Mouse (Mus musculus): ENCODE results near the gene Medag. TPM values are rescaled to one million over a fixed set of nuclear protein-coding genes. Genes with fewer than 3 reads are reported as not detected.

Medag gene
- polyA plus RNA-seq, 1 experiment from 2014 or later, result 0.35 TPM

GRCm38 (mm10) chr5:149412194-149412575, 636 bp downstream of the Medag start:
- H3K9me3 ChIP-seq (replicated peaks), result no peaks in the 10 kb centered on the region
- ATAC-seq, result peak; percentile 8; the same call in 1 of the 2 replicates
- peaks cover 24% of the 10 kb centered on the region for H3K27me3 ChIP-seq (replicated peaks)
- H3K4me2 ChIP-seq, result peak overlapping the region; percentile 53
- 30% methylated on average over 11 of the region's 11 CpGs for WGBS (ENCODE audit: insufficient replicate concordance)
- H3K36me3 ChIP-seq, result no peaks in the 10 kb centered on the region
- no peak overlapping the region for H3K27ac ChIP-seq
- H3K4me1 ChIP-seq, result peaks cover 23% of the 10 kb centered on the region
- H3K4me3 ChIP-seq, result peak overlapping the region; percentile 20
- H3K9ac ChIP-seq, result no peak overlapping the region

DNA sequence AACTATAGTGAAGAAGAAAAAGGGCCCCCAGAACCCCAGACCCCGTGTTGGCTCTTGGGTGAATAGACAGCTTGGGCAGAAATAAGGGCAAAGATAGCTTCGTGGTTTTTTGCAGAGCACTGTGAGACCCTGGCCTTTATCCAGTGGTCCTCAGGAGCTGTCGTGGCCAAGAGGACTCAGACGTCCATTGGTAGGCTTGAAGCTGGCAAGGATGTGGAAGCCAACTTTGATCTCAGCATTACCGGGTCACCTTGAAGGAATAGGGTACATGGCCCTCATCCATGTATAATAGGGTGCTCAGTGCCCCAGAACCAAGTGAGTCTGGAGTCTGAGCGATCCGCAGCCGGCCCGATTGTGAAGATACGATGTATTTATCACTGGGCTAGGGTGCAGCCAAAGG, 1.1 kb downstream of the Medag start:
- Histone ChIP-seq H3K27me3 (replicated peaks) (peaks cover 24% of the 10 kb centered on the region), H3K4me3 (no peak overlapping the region), H3K27ac (no peak overlapping the region), H3K4me1 (peaks cover 23% of the 10 kb centered on the region), H3K9ac (no peak overlapping the region), H3K9me3 (replicated peaks) (no peaks in the 10 kb centered on the region), H3K36me3 (no peaks in the 10 kb centered on the region), H3K4me2 (no peak overlapping the region)
- 66% methylated on average over 10 of the region's 10 CpGs for WGBS (ENCODE audit: insufficient replicate concordance)
- no peak for ATAC-seq

DNA sequence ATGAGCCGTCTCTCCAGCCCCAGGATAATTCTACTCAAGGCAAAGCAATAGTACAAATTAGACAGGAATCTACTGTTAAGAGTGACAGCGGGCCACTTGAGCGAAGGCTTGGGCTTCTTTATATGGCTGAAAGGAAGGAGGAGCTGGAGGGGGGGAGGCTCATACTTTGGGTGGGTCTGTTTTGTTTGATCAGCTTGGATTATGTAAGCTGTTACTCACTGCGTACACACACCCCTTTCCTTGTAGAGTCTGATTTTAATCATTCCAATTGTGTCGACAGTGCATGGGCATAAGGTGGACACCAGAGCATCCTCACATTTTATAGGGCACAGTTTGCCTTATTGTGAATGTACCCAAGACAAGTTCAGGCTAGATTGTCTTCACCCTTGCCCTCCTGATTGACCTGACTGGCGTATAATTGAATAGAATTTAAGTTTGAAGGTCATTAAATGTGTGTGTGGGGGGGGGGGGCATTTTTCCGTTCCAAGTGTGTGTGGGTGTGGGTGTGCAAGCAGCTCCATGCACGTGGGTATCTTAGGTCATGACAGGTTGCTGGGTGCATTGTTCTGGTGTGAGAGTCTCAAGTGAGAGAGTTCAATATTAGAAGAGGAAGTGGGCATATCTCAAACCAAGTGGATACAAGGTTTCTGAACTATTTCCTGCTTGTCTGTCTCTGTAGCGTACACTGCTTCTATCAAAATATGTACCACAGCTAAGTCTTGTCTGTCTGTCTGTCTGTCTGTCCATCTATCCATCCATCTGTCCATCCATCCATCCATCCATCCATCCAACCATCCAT, 3.0 kb downstream of the Medag start:
- no peaks in the 10 kb centered on the region for H3K9me3 ChIP-seq (replicated peaks)
- no peak overlapping the region for H3K4me3 ChIP-seq
- peaks cover 23% of the 10 kb centered on the region for H3K4me1 ChIP-seq
- no peak overlapping the region for H3K4me2 ChIP-seq
- 47% methylated on average over 9 of the region's 9 CpGs for WGBS (ENCODE audit: insufficient replicate concordance)
- peaks cover 24% of the 10 kb centered on the region for H3K27me3 ChIP-seq (replicated peaks)
- H3K36me3 ChIP-seq, result no peaks in the 10 kb centered on the region
- no peak overlapping the region for H3K9ac ChIP-seq
- no peak overlapping the region for H3K27ac ChIP-seq
- no peak for ATAC-seq

- Histone ChIP-seq H3K27ac (no peak overlapping the region), H3K9ac (no peak overlapping the region), H3K4me1 (peaks cover 9% of the 10 kb centered on the region), H3K9me3 (replicated peaks) (no peaks in the 10 kb centered on the region), H3K4me2 (no peak overlapping the region), H3K27me3 (replicated peaks) (peaks cover 9% of the 10 kb centered on the region), H3K4me3 (no peak overlapping the region), H3K36me3 (no peaks in the 10 kb centered on the region)
- WGBS (ENCODE audit: insufficient replicate concordance), result 80% methylated on average over 4 of the region's 4 CpGs
- no peak for ATAC-seq
These were observed 5.8 kb downstream of the Medag start for GRCm38 (mm10) chr5:149417381-149417780.

GRCm38 (mm10) chr5:149426525-149426924, 15.0 kb downstream of the Medag start:
- Histone ChIP-seq H3K9ac (no peak overlapping the region), H3K4me1 (peaks cover 36% of the 10 kb centered on the region), H3K36me3 (no peaks in the 10 kb centered on the region), H3K27ac (no peak overlapping the region), H3K4me3 (no peak overlapping the region), H3K9me3 (replicated peaks) (no peaks in the 10 kb centered on the region), H3K27me3 (replicated peaks) (no peaks in the 10 kb centered on the region), H3K4me2 (peak overlapping the region; percentile 28)
- WGBS (ENCODE audit: insufficient replicate concordance), result 47% methylated on average over 3 of the region's 3 CpGs
- peak; percentile 52 for ATAC-seq

DNA sequence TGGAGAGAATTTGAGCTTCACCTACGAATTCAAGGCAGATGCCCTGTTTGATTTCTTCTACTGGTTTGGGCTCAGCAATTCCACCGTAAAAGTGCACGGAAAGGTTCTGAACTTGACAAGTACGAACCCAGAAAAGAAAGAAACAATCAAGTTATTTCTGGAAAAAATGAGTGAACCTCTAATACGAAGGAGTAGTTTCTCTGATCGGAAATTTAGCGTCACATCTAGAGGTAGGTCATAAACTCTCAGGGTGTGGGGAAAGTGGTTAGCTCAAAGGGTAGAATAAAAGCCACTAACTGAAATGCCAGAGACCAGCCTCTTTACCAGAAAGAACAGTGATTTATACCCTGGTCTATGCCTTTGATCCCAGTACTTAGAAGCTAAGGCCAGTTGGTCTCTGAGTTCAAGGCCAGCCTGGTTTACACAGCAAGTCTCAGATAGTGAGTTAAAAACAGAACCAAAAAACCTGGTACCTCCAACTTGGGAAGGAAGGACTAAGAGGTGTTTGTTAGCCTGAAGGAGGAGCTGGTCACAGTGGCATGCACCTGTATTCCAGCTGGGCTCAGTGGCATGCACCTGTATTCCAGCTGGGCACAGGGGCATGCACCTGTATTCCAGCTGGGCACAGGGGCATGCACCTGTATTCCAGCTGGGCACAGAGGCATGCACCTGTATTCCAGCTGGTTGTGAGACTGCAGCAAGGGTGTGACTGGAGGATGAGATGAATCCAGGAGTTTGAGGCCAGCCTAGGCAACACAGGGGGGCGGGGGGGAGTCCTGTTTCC, 15.9 kb downstream of the Medag start:
- Histone ChIP-seq H3K4me3 (no peak overlapping the region), H3K36me3 (no peaks in the 10 kb centered on the region), H3K27me3 (replicated peaks) (no peaks in the 10 kb centered on the region), H3K4me2 (peak overlapping the region; percentile 43), H3K9me3 (replicated peaks) (no peaks in the 10 kb centered on the region), H3K4me1 (peaks cover 36% of the 10 kb centered on the region), H3K27ac (peak overlapping the region; percentile 69), H3K9ac (no peak overlapping the region)
- ATAC-seq, result no peak
- 77% methylated on average over 8 of the region's 8 CpGs for WGBS (ENCODE audit: insufficient replicate concordance)

- Histone ChIP-seq H3K9me3 (replicated peaks) (no peaks in the 10 kb centered on the region), H3K27ac (peak overlapping the region; percentile 69), H3K4me1 (peaks cover 36% of the 10 kb centered on the region), H3K4me3 (no peak overlapping the region), H3K36me3 (no peaks in the 10 kb centered on the region), H3K4me2 (peak overlapping the region; percentile 43), H3K27me3 (replicated peaks) (no peaks in the 10 kb centered on the region), H3K9ac (no peak overlapping the region)
- peak; percentile 82 for ATAC-seq
- 5% methylated on average over 6 of the region's 6 CpGs for WGBS (ENCODE audit: insufficient replicate concordance)
These were observed 16.8 kb downstream of the Medag start for GRCm38 (mm10) chr5:149428347-149428746.

DNA sequence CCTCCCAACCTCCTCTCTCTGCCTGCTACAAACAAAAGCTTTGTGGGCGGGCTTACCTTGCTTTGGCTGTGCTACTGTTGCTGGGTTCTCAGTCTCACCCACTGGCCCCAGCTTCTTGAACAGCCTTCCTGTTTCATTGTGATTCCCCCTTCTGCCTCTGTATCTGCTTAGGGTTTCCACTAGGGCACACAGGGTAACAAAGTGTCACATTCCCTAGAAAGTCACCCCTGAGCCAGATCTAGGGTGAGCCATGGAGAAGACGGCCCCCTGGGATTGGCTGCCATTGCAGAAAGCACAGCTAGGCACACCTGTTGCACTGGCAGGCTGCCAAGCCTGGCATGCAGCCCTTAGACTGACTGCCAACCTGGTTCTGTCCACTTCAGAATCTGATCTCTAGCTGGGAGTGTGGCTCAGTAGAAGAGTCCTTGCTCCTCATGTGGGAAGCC, 17.3 kb downstream of the Medag start:
- peak; percentile 45; the same call in 1 of the 2 replicates for ATAC-seq
- Histone ChIP-seq H3K27me3 (replicated peaks) (no peaks in the 10 kb centered on the region), H3K9ac (no peak overlapping the region), H3K36me3 (no peaks in the 10 kb centered on the region), H3K4me2 (peak overlapping the region; percentile 43; the same call in 1 of the 2 replicates), H3K4me3 (no peak overlapping the region), H3K9me3 (replicated peaks) (no peaks in the 10 kb centered on the region), H3K4me1 (peaks cover 38% of the 10 kb centered on the region), H3K27ac (peak overlapping the region; percentile 69)
- whole genome bisulfite sequencing (ENCODE audit: insufficient replicate concordance), result 50% methylated on average over 2 of the region's 2 CpGs

DNA sequence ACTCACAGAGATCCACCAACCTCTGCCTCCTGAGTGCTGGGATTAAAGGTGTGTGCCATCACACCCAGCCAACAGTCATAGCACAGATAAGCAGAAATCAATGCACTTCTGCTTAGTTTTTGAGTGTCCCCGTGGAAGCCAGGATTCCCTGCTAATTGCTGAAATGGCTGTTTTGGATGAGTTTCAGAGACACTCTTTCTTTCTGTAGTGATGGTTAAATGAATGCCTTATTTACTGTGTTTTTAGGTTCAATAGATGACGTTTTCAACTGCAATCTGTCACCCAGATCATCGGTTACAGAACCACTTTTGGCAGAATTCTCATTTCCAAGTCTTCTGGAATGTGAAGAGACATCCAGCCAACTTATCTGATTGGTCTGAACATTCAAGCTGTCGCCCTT, 18.0 kb downstream of the Medag start:
- no peak overlapping the region for H3K4me2 ChIP-seq
- 61% methylated on average over 4 of the region's 4 CpGs for whole genome bisulfite sequencing (ENCODE audit: insufficient replicate concordance)
- H3K27ac ChIP-seq, result no peak overlapping the region; the same call in 1 of the 2 replicates
- peaks cover 45% of the 10 kb centered on the region for H3K4me1 ChIP-seq
- H3K36me3 ChIP-seq, result no peaks in the 10 kb centered on the region
- no peak overlapping the region for H3K4me3 ChIP-seq
- no peaks in the 10 kb centered on the region for H3K9me3 ChIP-seq (replicated peaks)
- ATAC-seq, result no peak
- H3K9ac ChIP-seq, result no peak overlapping the region
- H3K27me3 ChIP-seq (replicated peaks), result no peaks in the 10 kb centered on the region

- H3K27me3 ChIP-seq (replicated peaks), result no peaks in the 10 kb centered on the region
- H3K36me3 ChIP-seq, result no peaks in the 10 kb centered on the region
- H3K9ac ChIP-seq, result no peak overlapping the region
- H3K4me2 ChIP-seq, result no peak overlapping the region
- no peak overlapping the region for H3K27ac ChIP-seq
- no peak overlapping the region for H3K4me3 ChIP-seq
- 72% methylated on average over 3 of the region's 3 CpGs for whole genome bisulfite sequencing (ENCODE audit: insufficient replicate concordance)
- no peaks in the 10 kb centered on the region for H3K9me3 ChIP-seq (replicated peaks)
- ATAC-seq, result no peak
- H3K4me1 ChIP-seq, result peaks cover 56% of the 10 kb centered on the region
These were observed 19.4 kb downstream of the Medag start for GRCm38 (mm10) chr5:149430943-149431342.

DNA sequence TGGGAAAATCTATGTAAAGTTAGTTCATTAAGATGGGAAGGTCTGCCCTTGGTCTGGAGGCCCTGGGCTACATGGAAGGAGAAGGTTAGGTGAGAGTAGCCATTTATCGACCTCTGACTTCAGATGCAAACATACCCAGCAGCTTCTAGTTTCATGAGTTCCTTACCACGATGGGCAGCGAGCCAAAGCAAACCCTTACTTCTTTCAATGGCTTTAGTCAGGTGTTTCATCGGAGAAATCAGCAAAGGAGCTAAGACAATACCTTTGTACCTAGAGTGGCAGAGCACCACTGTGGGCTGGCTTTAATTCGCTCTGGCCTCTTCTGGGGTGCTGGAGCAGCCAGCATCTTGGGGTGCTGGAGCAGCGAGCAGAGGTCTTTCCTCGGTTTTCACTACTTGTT, 22.1 kb downstream of the Medag start:
- Histone ChIP-seq H3K4me2 (no peak overlapping the region; the same call in 1 of the 2 replicates), H3K4me1 (peaks cover 48% of the 10 kb centered on the region), H3K27ac (no peak overlapping the region), H3K27me3 (replicated peaks) (no peaks in the 10 kb centered on the region), H3K4me3 (no peak overlapping the region), H3K9ac (no peak overlapping the region), H3K36me3 (no peaks in the 10 kb centered on the region), H3K9me3 (replicated peaks) (no peaks in the 10 kb centered on the region)
- 64% methylated on average over 7 of the region's 7 CpGs for WGBS (ENCODE audit: insufficient replicate concordance)
- no peak for ATAC-seq

GRCm38 (mm10) chr5:149434141-149434690, 22.7 kb downstream of the Medag start:
- Histone ChIP-seq H3K9ac (no peak overlapping the region), H3K4me2 (peak overlapping the region; percentile 26; the same call in 1 of the 2 replicates), H3K9me3 (replicated peaks) (no peaks in the 10 kb centered on the region), H3K36me3 (no peaks in the 10 kb centered on the region), H3K4me3 (no peak overlapping the region), H3K27me3 (replicated peaks) (no peaks in the 10 kb centered on the region), H3K27ac (no peak overlapping the region), H3K4me1 (peaks cover 48% of the 10 kb centered on the region)
- no peak for ATAC-seq
- 20% methylated on average over 8 of the region's 9 CpGs for WGBS (ENCODE audit: insufficient replicate concordance)

Measured in liver, embryonic 12.5 days (tissue).